Mouse (Mus musculus): ENCODE measurements around the gene Wdr70.

DNA sequence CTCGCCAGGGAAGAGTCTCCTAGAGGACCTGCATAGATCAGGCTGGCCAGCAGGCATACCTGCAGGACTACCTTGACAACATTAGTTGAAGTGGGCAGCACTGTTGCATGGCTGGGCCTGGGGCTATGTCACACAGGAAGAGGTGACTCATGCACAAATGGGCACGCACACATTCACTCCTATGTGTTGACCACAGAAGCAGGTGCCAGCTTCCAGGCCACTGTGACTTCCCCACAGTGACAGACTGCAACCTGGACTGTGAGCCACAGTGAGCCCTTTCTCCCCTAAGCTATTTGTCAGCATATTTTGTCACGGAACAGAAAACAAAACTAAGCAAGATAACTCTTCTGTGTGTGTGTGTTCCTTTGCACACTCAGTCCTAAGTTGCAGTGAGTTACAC lies 47.8 kb downstream of the Wdr70 start:
- no peak for TF ChIP-seq POLR2A (IDR thresholded peaks at IDR 0.05; ENCODE audit: borderline replicate concordance, control insufficient read depth, low read depth, low read length)
- TF ChIP-seq CTCF (IDR thresholded peaks at IDR 0.05; ENCODE audit: control insufficient read depth, insufficient read depth, low read length): no peak

Data from bone marrow, adult 2 months (tissue).